Mouse (Mus musculus): ENCODE measurements around the gene Akap13. TPM values are rescaled to one million over a fixed set of nuclear protein-coding genes. Genes with fewer than 3 reads are reported as not detected.

The Akap13 gene
- polyA plus RNA-seq (2011; ENCODE audit: insufficient read depth, insufficient read length, low replicate concordance, missing spikeins): 63.7 and 107 TPM in 2 replicates

GRCm38 (mm10) chr7:75455223-75456151 lies at the start of gene Akap13:
TSS of gene Akap13 (plus strand) at chr7:75455534.
- under 1% methylated on average over 93 of the region's 94 CpGs for WGBS
- TF ChIP-seq POLR2A (IDR thresholded peaks at IDR 0.05; ENCODE audit: borderline replicate concordance, control insufficient read depth, low read depth, low read length): peak; percentile 72; the same call in 1 of the 2 replicates
- TF ChIP-seq CTCF (IDR thresholded peaks at IDR 0.05; ENCODE audit: control insufficient read depth, insufficient read depth, low read length): 0 out of 2 replicates have a peak, but pooled peaks have one; percentile 2
- H3K4me3 ChIP-seq (replicated peaks; ENCODE audit: control insufficient read depth, low read depth, low read length): peak within 1 kb of the TSS; percentile 78
- H3K27ac ChIP-seq (ENCODE audit: control insufficient read depth, insufficient read depth, low read depth, low read length, poor library complexity): peak within 1 kb of the TSS; percentile 94
- no peaks in the 10 kb centered on the region for H3K4me1 ChIP-seq (ENCODE audit: control insufficient read depth, insufficient read depth, low read length)

DNA sequence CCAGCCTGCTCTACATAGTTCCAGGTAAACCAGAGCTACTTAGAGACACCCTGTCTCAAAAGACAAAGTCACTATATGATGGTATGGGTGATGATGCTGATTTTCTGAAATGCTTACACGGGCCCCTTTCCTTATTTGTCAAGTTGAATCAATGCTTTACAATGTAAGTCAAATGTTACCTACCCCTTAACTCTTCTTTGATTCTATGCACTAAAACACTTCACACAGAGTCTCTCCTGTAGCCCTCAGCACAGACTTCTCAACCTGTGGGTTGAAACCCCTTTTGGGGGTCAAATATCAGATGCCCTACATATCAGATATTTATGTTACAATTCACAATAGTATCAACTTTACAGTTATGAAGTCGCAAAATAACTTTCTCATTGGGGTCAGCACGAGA lies 44.7 kb upstream of the Akap13 start:
- H3K4me1 ChIP-seq (ENCODE audit: control insufficient read depth, insufficient read depth, low read length): no peaks in the 10 kb centered on the region
- H3K4me3 ChIP-seq (replicated peaks; ENCODE audit: control insufficient read depth, low read depth, low read length): no peak overlapping the region
- whole genome bisulfite sequencing: 76% methylated on average over 3 of the region's 3 CpGs
- H3K27ac ChIP-seq (ENCODE audit: control insufficient read depth, insufficient read depth, low read depth, low read length, poor library complexity): no peak overlapping the region
- TF ChIP-seq POLR2A (IDR thresholded peaks at IDR 0.05; ENCODE audit: borderline replicate concordance, control insufficient read depth, low read depth, low read length): no peak
- no peak for TF ChIP-seq CTCF (IDR thresholded peaks at IDR 0.05; ENCODE audit: control insufficient read depth, insufficient read depth, low read length)

DNA sequence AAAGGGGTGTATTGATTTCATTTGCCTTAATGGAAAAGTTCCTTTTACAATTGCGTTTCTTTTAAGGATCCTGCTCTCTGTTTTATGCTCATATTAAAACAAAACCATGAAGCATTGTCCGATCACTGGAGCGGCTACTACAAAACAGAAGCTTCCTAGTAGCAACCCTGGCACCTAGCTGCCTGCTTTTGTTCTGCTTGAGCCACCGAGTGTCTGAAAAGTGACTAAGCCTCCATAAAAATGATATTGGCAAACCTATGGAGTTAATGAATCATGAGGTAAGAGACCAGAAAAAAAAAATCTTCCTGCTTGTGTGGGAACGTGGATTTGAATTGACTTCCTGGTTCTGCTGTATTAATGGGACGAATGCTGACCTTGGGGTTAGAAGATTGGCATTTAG lies 44.1 kb upstream of the Akap13 start:
- 70% methylated on average over 6 of the region's 6 CpGs for WGBS
- H3K4me1 ChIP-seq (ENCODE audit: control insufficient read depth, insufficient read depth, low read length): no peaks in the 10 kb centered on the region
- TF ChIP-seq POLR2A (IDR thresholded peaks at IDR 0.05; ENCODE audit: borderline replicate concordance, control insufficient read depth, low read depth, low read length) (no peak), CTCF (IDR thresholded peaks at IDR 0.05; ENCODE audit: control insufficient read depth, insufficient read depth, low read length) (no peak)

DNA sequence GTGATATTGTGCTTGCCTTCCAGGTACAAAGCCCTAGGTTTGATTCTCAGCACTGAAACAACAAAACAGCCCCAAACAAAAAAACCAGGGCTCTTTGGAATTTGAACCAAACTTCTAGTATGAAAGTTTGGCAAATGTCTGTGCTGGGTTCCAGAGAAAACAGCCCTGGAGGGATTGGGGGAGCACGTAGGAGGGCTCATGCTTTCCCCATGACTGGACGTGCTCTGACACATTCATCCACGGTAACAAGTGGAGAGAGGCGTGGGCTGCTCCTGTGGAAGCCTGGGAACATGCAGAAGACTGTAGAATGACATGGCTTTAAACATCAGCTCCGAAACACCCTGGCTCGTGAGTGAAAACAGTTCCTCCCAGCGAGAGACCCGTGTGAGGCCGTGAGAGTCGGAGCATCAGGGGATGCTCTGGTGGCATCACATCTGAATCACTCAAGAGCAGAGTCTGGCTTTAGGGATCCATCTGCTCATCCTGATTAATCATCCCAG lies 43.3 kb upstream of the Akap13 start:
- H3K4me3 ChIP-seq (replicated peaks; ENCODE audit: control insufficient read depth, low read depth, low read length): no peak overlapping the region
- H3K27ac ChIP-seq (ENCODE audit: control insufficient read depth, insufficient read depth, low read depth, low read length, poor library complexity): no peak overlapping the region
- 84% methylated on average over 10 of the region's 10 CpGs for WGBS
- no peak for TF ChIP-seq POLR2A (IDR thresholded peaks at IDR 0.05; ENCODE audit: borderline replicate concordance, control insufficient read depth, low read depth, low read length)
- no peak for TF ChIP-seq CTCF (IDR thresholded peaks at IDR 0.05; ENCODE audit: control insufficient read depth, insufficient read depth, low read length)
- H3K4me1 ChIP-seq (ENCODE audit: control insufficient read depth, insufficient read depth, low read length): no peaks in the 10 kb centered on the region

More for the DNA sequence above, 44.1 kb upstream of the Akap13 start:
- no peak overlapping the region for H3K4me3 ChIP-seq (replicated peaks; ENCODE audit: control insufficient read depth, low read depth, low read length)
- H3K27ac ChIP-seq (ENCODE audit: control insufficient read depth, insufficient read depth, low read depth, low read length, poor library complexity): no peak overlapping the region

DNA sequence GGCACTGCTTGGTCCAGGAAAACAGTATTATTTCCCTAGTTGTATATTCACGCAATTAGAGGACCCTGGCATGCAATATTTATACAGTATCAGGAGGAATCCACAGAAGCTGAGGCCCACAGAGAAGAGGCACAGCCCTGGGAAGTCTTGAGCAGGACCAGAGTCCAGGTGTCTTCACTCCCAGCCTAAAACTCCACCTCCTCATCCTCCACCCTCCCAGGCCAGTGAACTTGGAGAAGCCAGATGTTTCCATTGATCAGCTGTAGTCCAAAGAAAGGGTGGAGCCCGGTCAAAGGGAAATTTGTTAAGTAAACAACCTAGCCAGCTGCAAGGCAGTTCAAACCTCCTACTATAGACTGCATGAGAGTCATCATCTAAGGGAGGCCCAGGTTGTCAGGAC lies 42.8 kb upstream of the Akap13 start:
- 70% methylated on average over 2 of the region's 2 CpGs for whole genome bisulfite sequencing
- TF ChIP-seq CTCF (IDR thresholded peaks at IDR 0.05; ENCODE audit: control insufficient read depth, insufficient read depth, low read length): no peak
- TF ChIP-seq POLR2A (IDR thresholded peaks at IDR 0.05; ENCODE audit: borderline replicate concordance, control insufficient read depth, low read depth, low read length): no peak
- Histone ChIP-seq H3K4me3 (replicated peaks; ENCODE audit: control insufficient read depth, low read depth, low read length) (no peak overlapping the region), H3K27ac (ENCODE audit: control insufficient read depth, insufficient read depth, low read depth, low read length, poor library complexity) (no peak overlapping the region), H3K4me1 (ENCODE audit: control insufficient read depth, insufficient read depth, low read length) (no peaks in the 10 kb centered on the region)

GRCm38 (mm10) chr7:75413903-75414302 lies 41.4 kb upstream of the Akap13 start:
- Histone ChIP-seq H3K4me3 (replicated peaks; ENCODE audit: control insufficient read depth, low read depth, low read length) (no peak overlapping the region), H3K27ac (ENCODE audit: control insufficient read depth, insufficient read depth, low read depth, low read length, poor library complexity) (no peak overlapping the region), H3K4me1 (ENCODE audit: control insufficient read depth, insufficient read depth, low read length) (no peaks in the 10 kb centered on the region)
- TF ChIP-seq CTCF (IDR thresholded peaks at IDR 0.05; ENCODE audit: control insufficient read depth, insufficient read depth, low read length): no peak
- TF ChIP-seq POLR2A (IDR thresholded peaks at IDR 0.05; ENCODE audit: borderline replicate concordance, control insufficient read depth, low read depth, low read length): no peak
- WGBS: 52% methylated on average over 6 of the region's 6 CpGs

DNA sequence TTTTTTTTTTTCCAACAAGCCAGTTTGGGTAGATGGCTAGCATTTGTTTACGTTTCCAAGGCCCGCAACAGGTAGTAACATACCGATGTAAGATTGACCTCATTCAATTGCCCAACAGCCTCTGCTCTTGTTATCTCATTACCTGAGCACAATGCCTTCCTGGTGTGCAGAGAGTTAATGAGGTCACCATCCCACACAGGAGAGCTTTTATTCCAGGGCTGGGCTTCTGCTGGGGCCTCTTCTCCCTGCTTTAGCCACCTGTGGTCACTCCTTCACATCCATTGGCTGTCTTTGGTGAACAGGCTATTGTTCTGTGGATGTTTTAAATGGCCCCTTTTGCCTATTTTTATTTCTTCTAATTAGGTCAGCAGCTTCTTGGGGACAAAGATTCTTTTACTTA lies 41.0 kb upstream of the Akap13 start:
- WGBS: 83% methylated on average over 3 of the region's 3 CpGs
- TF ChIP-seq CTCF (IDR thresholded peaks at IDR 0.05; ENCODE audit: control insufficient read depth, insufficient read depth, low read length): no peak
- no peak for TF ChIP-seq POLR2A (IDR thresholded peaks at IDR 0.05; ENCODE audit: borderline replicate concordance, control insufficient read depth, low read depth, low read length)
- Histone ChIP-seq H3K4me3 (replicated peaks; ENCODE audit: control insufficient read depth, low read depth, low read length) (no peak overlapping the region), H3K27ac (ENCODE audit: control insufficient read depth, insufficient read depth, low read depth, low read length, poor library complexity) (no peak overlapping the region), H3K4me1 (ENCODE audit: control insufficient read depth, insufficient read depth, low read length) (no peaks in the 10 kb centered on the region)

DNA sequence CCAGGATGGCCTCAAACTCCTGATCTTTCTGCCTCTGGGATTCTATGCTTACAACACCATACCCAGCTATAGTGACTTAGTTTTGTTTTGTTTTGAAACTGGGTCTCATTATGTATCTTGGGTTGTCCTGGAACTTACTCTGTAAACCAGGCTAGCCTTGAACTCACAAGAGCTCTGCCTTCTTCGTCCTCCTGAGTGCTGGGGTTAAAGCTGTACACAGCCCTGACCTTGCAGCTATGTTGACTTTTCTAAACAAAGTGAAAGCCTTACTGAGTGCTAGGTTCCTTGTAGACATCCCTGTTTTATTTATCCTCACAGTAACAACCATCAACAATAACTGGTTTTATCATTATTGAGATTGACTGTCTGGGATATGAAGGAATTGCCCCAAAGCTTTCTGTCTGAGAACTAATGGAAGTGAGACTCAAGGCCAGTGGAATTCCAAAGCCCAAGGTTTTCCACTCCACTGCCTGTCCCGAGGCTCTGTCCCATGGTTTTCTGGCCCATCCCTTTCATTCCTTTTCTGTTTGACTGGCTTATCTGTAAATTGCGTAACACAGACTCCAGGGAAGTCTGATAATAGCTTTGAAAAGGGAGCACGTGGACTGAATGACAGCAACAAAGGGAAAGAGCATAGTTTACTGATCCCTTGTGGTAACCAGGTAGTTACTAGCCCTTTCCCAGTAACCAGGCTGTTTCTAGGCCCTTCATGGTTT lies 40.0 kb upstream of the Akap13 start:
- no peaks in the 10 kb centered on the region for H3K4me1 ChIP-seq (ENCODE audit: control insufficient read depth, insufficient read depth, low read length)
- WGBS: 72% methylated on average over 4 of the region's 4 CpGs
- H3K27ac ChIP-seq (ENCODE audit: control insufficient read depth, insufficient read depth, low read depth, low read length, poor library complexity): no peak overlapping the region
- no peak overlapping the region for H3K4me3 ChIP-seq (replicated peaks; ENCODE audit: control insufficient read depth, low read depth, low read length)
- no peak for TF ChIP-seq CTCF (IDR thresholded peaks at IDR 0.05; ENCODE audit: control insufficient read depth, insufficient read depth, low read length)
- no peak for TF ChIP-seq POLR2A (IDR thresholded peaks at IDR 0.05; ENCODE audit: borderline replicate concordance, control insufficient read depth, low read depth, low read length)

Measured in bone marrow, adult 2 months (tissue).